Mouse (Mus musculus): ENCODE data around the gene Myl6. TPM values are rescaled to one million over a fixed set of nuclear protein-coding genes. Genes with fewer than 3 reads are reported as not detected.

Myl6 gene
- total RNA-seq, 2 experiments from 2014 or later, result 171 to 179 TPM

DNA sequence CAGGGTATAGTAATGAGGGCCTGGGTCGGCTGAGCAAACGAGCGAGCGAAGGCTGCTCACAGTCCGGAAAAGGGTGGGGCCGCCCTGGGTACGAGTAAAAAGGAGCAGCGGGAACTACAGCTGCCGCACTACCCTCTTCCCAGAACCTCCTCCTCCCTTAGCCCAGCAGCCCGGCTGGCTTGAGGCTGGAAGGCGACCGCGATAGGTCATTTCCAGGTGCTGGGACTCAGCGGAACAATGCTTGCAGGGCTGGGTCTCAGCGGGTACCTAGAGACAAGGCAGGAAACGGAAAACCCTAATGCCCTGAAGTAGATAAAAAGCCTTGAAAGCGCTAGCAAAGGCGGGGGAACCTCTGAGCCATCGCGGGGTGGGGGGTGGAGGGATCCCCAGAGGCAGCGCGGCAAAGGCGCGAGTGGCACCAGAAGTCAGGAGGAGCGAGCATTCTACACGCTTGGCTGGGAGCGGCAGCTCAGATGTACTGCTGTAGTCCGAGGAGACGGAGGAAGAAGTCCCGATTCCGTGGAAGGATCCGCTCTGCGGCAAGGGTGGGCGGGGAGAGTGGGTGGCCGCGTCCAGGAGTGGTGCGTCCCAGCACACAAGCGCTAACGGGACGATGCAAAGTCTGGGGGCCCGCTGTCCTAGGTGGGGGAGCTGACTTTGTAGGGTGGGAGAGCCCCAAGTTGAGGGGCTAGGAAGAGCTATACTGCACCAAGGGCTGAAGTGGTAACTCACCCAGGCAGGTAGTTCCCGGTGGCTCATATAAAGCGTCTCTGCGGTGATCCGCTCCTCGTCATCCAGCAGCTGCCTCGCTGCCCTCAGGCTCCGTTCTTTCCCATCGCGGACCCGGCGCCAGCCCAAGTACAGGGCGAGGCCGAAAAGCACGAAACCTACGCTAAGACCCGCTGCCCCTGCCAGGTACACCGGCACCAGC is 31.1 kb upstream of the Myl6 start:
- peak; percentile 72 for DNase-seq
- Histone ChIP-seq H3K4me3 (peak overlapping the region; percentile 85), H3K27ac (peak overlapping the region; percentile 94)
- TF ChIP-seq CTCF (IDR thresholded peaks at IDR 0.05), result no peak
- intact Hi-C loops (cut with DNase I), result loop anchor here (5.0 kb wide), 1 partner anchor 33 kb away; the partner anchor contains the start of gene Myl6

DNA sequence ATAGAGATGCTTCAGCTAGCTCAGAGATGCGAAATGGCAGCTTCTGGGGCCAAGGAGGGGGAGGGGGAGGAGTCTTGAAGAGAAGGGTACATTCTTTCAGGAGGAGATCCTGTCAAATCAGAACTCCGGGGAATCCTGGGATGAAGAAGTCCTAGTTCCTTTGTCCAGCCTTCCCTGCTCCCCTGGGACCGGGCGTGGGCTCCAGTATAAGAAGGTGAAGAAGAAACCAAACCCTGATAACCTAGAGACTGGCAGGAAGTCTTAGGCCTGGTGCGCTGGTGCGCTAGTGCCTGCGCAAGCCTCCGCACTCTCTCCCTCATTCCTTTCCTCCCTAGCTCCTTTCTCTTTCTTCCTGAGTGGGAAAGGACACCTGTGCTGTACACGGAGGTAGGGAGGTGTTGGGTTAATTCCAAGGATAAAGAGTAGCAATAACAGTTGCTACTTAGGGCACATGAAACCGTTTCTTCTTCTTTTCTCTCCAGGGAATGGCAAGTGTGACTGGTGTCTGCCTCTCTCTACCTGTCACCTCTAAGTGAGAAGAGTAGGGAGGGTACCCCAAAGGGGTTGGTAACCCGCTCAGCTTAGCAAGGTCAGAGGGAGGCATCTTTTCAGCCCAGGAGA is 30.3 kb upstream of the Myl6 start:
- DNase-seq, result no peak
- no peak for TF ChIP-seq CTCF (IDR thresholded peaks at IDR 0.05)
- intact Hi-C loops (cut with DNase I), result no loop called here
- Histone ChIP-seq H3K4me3 (peak overlapping the region; percentile 85), H3K27ac (peak overlapping the region; percentile 94)

DNA sequence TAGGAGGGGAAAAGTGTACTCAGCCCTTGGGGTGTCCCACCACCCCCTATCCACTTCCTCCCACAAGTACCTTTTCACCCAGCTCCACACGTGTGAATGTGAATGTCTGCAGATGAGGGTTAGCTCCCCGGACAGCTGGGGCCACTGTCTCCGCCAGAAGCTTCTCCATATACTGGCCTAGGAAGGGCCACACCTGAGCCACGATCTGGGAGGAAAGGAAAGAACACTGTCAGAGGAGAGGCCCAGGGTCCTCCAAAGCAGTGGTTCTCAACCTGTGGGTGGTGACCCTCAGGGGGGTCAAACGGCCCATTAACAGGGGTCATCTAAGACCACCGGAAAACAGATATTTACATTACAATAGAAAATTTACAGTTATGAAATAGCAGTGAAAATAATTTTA is 28.4 kb upstream of the Myl6 start:
- intact Hi-C loops (cut with DNase I), result loop anchor here (2.0 kb wide), 1 partner anchor 14 kb away; no protein-coding TSS in a partner anchor

DNA sequence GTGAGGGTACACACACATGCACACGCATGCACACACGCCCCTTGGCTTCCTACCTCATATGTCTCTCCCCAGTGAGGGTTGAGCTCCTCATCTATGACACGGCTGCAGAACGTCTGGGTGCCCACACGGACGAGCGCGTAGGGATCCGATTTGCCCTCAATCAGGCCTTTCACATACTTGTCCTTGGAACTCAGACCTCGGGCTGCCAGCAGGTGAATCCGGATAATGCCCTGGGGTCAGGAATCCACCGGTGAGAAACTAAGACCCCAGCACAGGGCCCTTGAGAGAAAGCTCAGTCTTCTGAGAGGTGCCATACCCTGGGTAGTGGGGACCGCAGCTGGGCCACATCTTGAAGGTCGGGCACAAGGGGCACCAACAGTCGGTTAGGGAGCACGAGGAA is 26.6 kb upstream of the Myl6 start:
- no peak for TF ChIP-seq CTCF (IDR thresholded peaks at IDR 0.05)
- DNase-seq, result no peak
- Histone ChIP-seq H3K4me3 (no peak overlapping the region), H3K27ac (no peak overlapping the region)
- intact Hi-C loops (cut with DNase I), result no loop called here

More for the DNA sequence above, 28.4 kb upstream of the Myl6 start:
- Histone ChIP-seq H3K27ac (no peak overlapping the region), H3K4me3 (no peak overlapping the region)
- no peak for DNase-seq
- TF ChIP-seq CTCF (IDR thresholded peaks at IDR 0.05), result no peak

DNA sequence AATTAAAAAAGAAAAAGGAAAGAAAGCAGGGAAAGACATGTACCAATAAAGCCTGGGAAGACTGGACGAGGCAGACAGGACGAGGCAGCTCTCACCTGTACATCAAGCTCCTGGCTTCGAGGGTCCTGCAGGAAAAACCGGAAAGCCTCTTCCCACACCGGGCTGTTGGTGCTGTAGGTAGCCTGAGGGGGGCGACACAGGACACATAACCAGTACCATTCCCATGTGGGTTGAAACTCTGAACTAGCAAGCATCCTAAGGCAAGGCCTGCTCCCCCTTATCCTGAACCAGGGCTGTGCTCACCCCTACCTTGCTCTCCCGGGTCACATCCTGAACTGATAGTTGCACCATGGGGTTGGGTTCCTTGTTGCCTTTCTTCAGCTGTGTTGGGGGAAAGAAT is 24.9 kb upstream of the Myl6 start:
- DNase-seq, result peak; percentile 69
- intact Hi-C loops (cut with DNase I), result loop anchor here (1.0 kb wide), 1 partner anchor 17 kb away; no protein-coding TSS in a partner anchor
- no peak overlapping the region for H3K4me3 ChIP-seq
- peak; percentile 70 for TF ChIP-seq CTCF (IDR thresholded peaks at IDR 0.05)
- no peak overlapping the region for H3K27ac ChIP-seq

DNA sequence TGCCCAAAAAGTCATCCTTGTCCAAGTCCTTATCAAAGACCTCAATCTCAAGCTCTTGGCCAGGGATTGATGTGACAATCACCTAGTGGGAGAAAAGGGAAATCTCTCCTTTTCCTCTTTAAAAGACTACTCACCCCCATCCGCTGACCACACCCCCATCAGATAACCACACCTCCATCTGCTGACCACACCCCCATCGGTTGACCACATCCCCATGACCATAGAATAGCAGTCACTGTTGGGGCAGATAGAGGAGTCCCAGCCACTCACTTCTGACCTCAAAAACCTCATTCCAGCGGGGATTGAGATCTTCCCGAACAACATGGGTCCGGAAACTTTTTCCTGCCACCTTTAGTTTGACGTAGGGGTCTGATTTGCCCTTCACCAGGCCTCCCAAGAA is 22.7 kb upstream of the Myl6 start:
- no peak overlapping the region for H3K27ac ChIP-seq
- no peak for TF ChIP-seq CTCF (IDR thresholded peaks at IDR 0.05)
- intact Hi-C loops (cut with DNase I), result no loop called here
- DNase-seq, result no peak
- no peak overlapping the region for H3K4me3 ChIP-seq

DNA sequence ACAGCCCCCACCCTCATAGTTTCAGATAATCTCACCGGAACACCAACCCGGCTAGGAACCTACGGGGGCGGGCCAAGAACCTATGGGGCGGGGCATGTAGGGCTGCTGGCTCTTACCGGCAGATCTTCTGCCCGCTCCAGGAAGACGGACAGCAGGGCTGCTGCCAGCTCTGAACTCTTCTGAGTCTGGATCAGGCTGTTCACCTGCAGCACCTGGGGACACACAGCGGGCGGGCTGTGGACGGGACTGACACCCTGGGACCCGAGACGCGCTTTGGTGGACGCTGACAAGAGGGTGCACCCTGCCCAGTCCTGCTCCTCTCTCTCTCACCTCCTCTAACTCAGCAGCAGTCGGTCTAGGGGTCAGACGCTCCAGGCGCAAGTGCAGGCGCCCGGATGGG is 22.1 kb upstream of the Myl6 start:
- no peak for TF ChIP-seq CTCF (IDR thresholded peaks at IDR 0.05)
- Histone ChIP-seq H3K27ac (no peak overlapping the region), H3K4me3 (no peak overlapping the region)
- DNase-seq, result no peak
- intact Hi-C loops (cut with DNase I), result no loop called here

DNA sequence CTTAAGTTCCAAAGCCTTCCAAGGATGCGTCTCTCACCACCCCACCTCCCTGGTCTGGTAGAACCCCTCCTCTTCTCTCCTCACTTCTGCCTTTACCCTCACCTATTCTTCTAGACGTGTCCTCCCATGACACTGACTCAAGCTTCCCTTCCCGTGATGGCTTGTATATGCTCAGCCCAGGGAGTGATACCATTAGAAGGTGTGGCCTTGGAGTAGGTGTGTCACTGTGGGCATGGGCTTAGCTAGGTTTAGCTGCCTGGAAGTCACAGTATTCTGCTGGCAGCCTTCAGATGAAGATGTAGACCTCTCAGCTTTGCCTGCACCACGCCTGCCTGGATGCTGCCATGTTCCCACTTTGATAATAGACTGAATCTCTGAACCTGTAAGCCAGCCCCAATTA is 21.1 kb upstream of the Myl6 start:
- DNase-seq, result no peak
- intact Hi-C loops (cut with DNase I), result no loop called here
- no peak for TF ChIP-seq CTCF (IDR thresholded peaks at IDR 0.05)
- Histone ChIP-seq H3K4me3 (no peak overlapping the region), H3K27ac (no peak overlapping the region)

DNA sequence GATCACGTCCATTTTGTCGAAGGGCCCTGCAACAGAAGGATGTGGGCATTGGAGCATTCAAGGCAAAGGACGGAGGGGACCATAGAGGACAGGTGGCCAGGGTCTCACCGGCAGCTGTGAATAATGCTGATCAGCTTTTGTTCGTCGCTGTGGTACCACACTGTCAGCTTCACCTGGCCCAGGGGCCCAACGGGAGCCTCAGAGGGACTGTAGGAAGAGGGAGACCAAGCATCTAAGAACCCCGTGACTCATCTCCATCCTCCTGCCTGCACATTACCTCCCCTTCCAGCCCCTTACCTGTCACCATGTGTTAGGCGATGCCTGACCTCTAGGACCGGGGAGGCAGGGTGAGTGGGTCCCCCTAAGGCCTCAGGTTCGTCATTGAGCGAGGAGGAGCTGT is 17.8 kb upstream of the Myl6 start:
- no peak overlapping the region for H3K4me3 ChIP-seq
- TF ChIP-seq CTCF (IDR thresholded peaks at IDR 0.05), result no peak
- intact Hi-C loops (cut with DNase I), result no loop called here
- no peak for DNase-seq
- no peak overlapping the region for H3K27ac ChIP-seq

DNA sequence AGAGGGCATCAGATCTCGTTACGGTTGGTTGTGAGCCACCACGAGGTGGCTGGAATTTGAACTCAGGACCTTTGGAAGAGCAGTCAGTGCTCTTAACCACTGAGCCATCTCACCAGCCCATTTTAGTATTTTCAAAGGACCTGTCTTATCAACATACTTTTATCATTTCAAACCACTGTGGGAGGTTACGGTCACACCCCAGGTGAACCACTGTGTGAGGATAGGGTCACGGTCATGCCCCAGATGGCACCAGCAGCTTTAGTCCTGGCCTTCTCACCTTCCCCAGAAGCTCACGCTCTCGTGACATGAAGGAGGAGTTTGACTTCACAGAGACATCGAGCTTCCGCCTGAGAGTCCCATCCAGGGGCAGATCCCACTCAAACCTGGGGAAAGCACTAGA is 17.2 kb upstream of the Myl6 start:
- no peak overlapping the region for H3K4me3 ChIP-seq
- no peak for TF ChIP-seq CTCF (IDR thresholded peaks at IDR 0.05)
- intact Hi-C loops (cut with DNase I), result no loop called here
- H3K27ac ChIP-seq, result no peak overlapping the region
- no peak for DNase-seq

DNA sequence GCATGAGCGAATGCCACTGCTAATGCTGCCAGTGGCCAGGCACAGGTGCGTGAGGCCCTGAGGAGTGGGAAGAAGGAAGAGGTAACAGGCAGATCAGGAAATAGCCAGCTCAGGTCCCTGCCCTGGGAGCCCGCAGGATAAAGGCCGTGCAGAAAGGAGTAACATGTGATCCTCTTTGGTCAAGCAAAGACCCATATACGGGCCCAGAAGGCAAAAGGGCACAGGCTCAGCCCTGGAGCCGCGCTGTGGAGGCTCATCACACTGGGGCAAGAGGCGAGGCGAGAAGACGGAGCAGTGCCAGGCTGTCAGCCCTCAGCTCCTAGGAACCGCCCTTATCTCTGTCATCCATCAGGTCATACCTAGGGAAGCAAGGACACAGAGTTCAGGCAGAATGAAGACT is 16.4 kb upstream of the Myl6 start:
- H3K27ac ChIP-seq, result no peak overlapping the region
- no peak for DNase-seq
- no peak overlapping the region for H3K4me3 ChIP-seq
- intact Hi-C loops (cut with DNase I), result no loop called here
- TF ChIP-seq CTCF (IDR thresholded peaks at IDR 0.05), result no peak

DNA sequence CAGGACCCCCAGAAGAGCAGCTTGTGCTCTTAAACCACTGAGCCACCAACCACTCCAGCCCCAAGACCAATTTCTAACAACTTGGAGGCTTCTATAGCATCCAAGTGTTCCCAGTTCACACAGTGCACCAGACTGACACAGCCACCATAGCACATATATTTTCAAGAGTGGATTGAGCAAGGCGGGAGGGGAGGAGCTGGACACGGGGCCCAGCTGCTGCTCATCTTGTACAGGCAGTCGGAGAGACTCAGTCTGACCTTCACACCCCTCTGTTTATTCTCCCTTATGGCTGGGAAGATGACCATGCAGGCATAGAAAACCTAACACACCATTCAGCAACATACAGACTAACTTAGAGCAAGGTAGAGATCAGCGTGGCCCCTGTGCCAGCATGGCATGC is 15.9 kb upstream of the Myl6 start:
- intact Hi-C loops (cut with DNase I), result loop anchor here (2.0 kb wide), 1 partner anchor 13 kb away; no protein-coding TSS in a partner anchor
- Histone ChIP-seq H3K4me3 (no peak overlapping the region), H3K27ac (no peak overlapping the region)
- DNase-seq, result no peak
- TF ChIP-seq CTCF (IDR thresholded peaks at IDR 0.05), result no peak

DNA sequence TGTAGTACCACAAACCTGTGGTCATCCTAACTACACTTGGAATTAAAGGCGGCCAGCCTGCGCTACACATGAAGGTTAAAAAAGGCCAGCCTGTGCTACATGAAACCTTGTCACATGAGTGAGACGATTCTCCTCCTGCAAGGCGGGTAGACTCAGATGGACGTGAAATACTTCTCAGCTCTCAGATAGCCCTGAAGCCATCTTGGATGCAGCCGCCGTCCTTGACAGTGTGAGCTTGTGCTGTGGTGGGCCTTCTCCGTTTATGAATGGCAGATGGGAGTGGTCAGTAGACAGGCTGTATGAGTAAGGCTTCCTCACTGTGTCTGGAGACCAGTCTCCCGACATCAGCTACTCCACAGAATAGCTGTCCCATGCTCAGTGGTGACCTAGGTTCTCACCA is 15.3 kb upstream of the Myl6 start:
- no peak for DNase-seq
- no peak overlapping the region for H3K4me3 ChIP-seq
- intact Hi-C loops (cut with DNase I), result loop anchor here (2.0 kb wide), 1 partner anchor 14 kb away; no protein-coding TSS in a partner anchor
- TF ChIP-seq CTCF (IDR thresholded peaks at IDR 0.05), result no peak
- no peak overlapping the region for H3K27ac ChIP-seq
